Mouse (Mus musculus) kidney, adult 2 months (tissue): Measurements from ENCODE around the gene Arpc2.

ENCODE experiments used
- CTCF ChIP-seq: fragments of 200-500 bp; conservative IDR thresholded peaks from 2 replicates; pipeline ENCODE4 v1.5.1; 2011; ENCODE audit warnings: low read depth, mild to moderate bottlenecking, control low read depth, low read length, moderate library complexity, mixed read lengths; ENCODE audit not compliant: insufficient read depth, insufficient read length
- POLR2A ChIP-seq: fragments of 200-500 bp; IDR thresholded peaks from one replicate; pipeline ENCODE4 v1.6.1; 2011; ENCODE audit warnings: low read depth, low read length, control low read depth

- TF ChIP-seq CTCF, result no peak
- no peak for TF ChIP-seq POLR2A
Observed at GRCm38 (mm10) chr1:74262510-74262909, 26.6 kb downstream of the Arpc2 start.
